Mouse (Mus musculus) frontal cortex, adult 2 months (tissue): ENCODE measurements around the gene Sarnp. TPM values are rescaled to one million over a fixed set of nuclear protein-coding genes. Genes with fewer than 3 reads are reported as not detected.

Experiments
- DNase-seq, 2 experiments: peaks; one replicate each; pipeline ENCODE4 v3.0.0; 2022; ENCODE audit warnings: low spot score in 1 of 2; ENCODE audit errors: extremely low spot score in 1 of 2
- polyA plus RNA-seq: library from polyadenylated mRNA; depleted of rRNA; stranded (reverse); fragments of >200 nt; gene quantifications from 2 replicates; pipeline ENCODE4 v1.2.3, GENCODE M21; 2012; rRNA removed

The Sarnp gene
- polyA plus RNA-seq, 1 experiment = 69.0 TPM

- DNase-seq = no peak
Measured at GRCm38 (mm10) chr10:128912791-128913190, 95.7 kb downstream of the Sarnp start.

- DNase-seq = peak; percentile 78 to 97
Measured at GRCm38 (mm10) chr10:128913219-128913618, 96.1 kb downstream of the Sarnp start.

GRCm38 (mm10) chr10:128913696-128914095, 96.6 kb downstream of the Sarnp start:
- DNase-seq = no peak

- no peak for DNase-seq
Measured at GRCm38 (mm10) chr10:128915550-128915949, 98.4 kb downstream of the Sarnp start.

- no peak for DNase-seq
Measured at GRCm38 (mm10) chr10:128916665-128917064, 99.5 kb downstream of the Sarnp start.

- no peak for DNase-seq
Measured at GRCm38 (mm10) chr10:128917400-128917799, 100.3 kb downstream of the Sarnp start.

GRCm38 (mm10) chr10:128918246-128918645, 101.1 kb downstream of the Sarnp start:
- DNase-seq = peak in 1 of 2 experiments; percentile 46

GRCm38 (mm10) chr10:128919203-128919631, 102.1 kb downstream of the Sarnp start:
- DNase-seq = peak in 1 of 2 experiments; percentile 50

- DNase-seq = no peak
Measured at GRCm38 (mm10) chr10:128919966-128920365, 102.8 kb downstream of the Sarnp start.

- no peak for DNase-seq
Measured at GRCm38 (mm10) chr10:128920736-128921161, 103.6 kb downstream of the Sarnp start.

- no peak for DNase-seq
Measured at GRCm38 (mm10) chr10:128921251-128921650, 104.1 kb downstream of the Sarnp start.

GRCm38 (mm10) chr10:128921883-128922821, 105.0 kb downstream of the Sarnp start:
- DNase-seq = peak in 1 of 2 experiments; percentile 51

GRCm38 (mm10) chr10:128922822-128923012, 105.6 kb downstream of the Sarnp start, which contains the start of gene Rdh5:
Gene Rdh5, minus strand, starts transcription at chr10:128922888.
- no peak for DNase-seq

- DNase-seq = peak; percentile 90 to 96
Measured at GRCm38 (mm10) chr10:128923013-128923691, 106.0 kb downstream of the Sarnp start.

- no peak for DNase-seq
Measured at GRCm38 (mm10) chr10:128923935-128924334, 106.8 kb downstream of the Sarnp start, which contains the start of gene Bloc1s1. Gene Bloc1s1, minus strand, starts transcription at chr10:128924035.

Other genes with a start within 250 kb of the Sarnp start
- 8.4 and 9.2 TPM in 2 replicates for gene Erbb3, start 227.7 kb upstream of the Sarnp start, polyA plus RNA-seq
- gene Rps26, start 190.6 kb upstream of the Sarnp start, polyA plus RNA-seq = 396 and 476 TPM in 2 replicates
- 11.1 and 11.6 TPM in 2 replicates for gene Ikzf4, start 171.3 kb upstream of the Sarnp start, polyA plus RNA-seq
- 12.9 and 13.4 TPM in 2 replicates for gene Suox, start 143.3 kb upstream of the Sarnp start, polyA plus RNA-seq
- 114 and 118 TPM in 2 replicates for gene Rab5b, start 121.1 kb upstream of the Sarnp start, polyA plus RNA-seq
- gene Pmel, start 113.1 kb upstream of the Sarnp start, polyA plus RNA-seq = 0.80 and 0.98 TPM in 2 replicates
- gene Cdk2, start 112.3 kb upstream of the Sarnp start, polyA plus RNA-seq = 4.9 and 6.0 TPM in 2 replicates
- 14.8 and 15.6 TPM in 2 replicates for gene Dgka, start 72.5 kb upstream of the Sarnp start, polyA plus RNA-seq
- gene Pym1, start 69.4 kb upstream of the Sarnp start, polyA plus RNA-seq = 38.3 and 44.6 TPM in 2 replicates
- gene Mmp19, start 26.4 kb upstream of the Sarnp start, polyA plus RNA-seq = 2.4 and 3.4 TPM in 2 replicates
- 24.2 and 25.3 TPM in 2 replicates for gene Dnajc14, start 13.3 kb upstream of the Sarnp start, polyA plus RNA-seq
- 21.8 and 22.3 TPM in 2 replicates for gene Tmem198b, start 13.0 kb upstream of the Sarnp start, polyA plus RNA-seq
- 15.3 and 17.3 TPM in 2 replicates for gene Ormdl2, start 4.3 kb downstream of the Sarnp start, polyA plus RNA-seq
- 17.0 and 17.2 TPM in 2 replicates for gene Gdf11, start 74.4 kb downstream of the Sarnp start, polyA plus RNA-seq
- gene Cd63, start 83.7 kb downstream of the Sarnp start, polyA plus RNA-seq = 82.7 and 95.6 TPM in 2 replicates
- 12.3 and 15.7 TPM in 2 replicates for gene Rdh5, start 105.6 kb downstream of the Sarnp start, polyA plus RNA-seq
- gene Bloc1s1, start 106.7 kb downstream of the Sarnp start, polyA plus RNA-seq = 233 and 273 TPM in 2 replicates
- 23.4 and 26.8 TPM in 2 replicates for gene Itga7, start 116.5 kb downstream of the Sarnp start, polyA plus RNA-seq
- not detected in 2 replicates for gene Mettl7b, start 143.7 kb downstream of the Sarnp start, polyA plus RNA-seq
- gene Olfr9, start 172.1 kb downstream of the Sarnp start, polyA plus RNA-seq = not detected in 2 replicates
- gene Olfr763, start 193.5 kb downstream of the Sarnp start, polyA plus RNA-seq = 0.04 TPM in 1 of 2 replicates, not detected in the other
- gene Olfr764-ps1, start 222.6 kb downstream of the Sarnp start, polyA plus RNA-seq = not detected in 2 replicates
- gene Olfr765, start 232.7 kb downstream of the Sarnp start, polyA plus RNA-seq = not detected in 2 replicates